Mouse (Mus musculus): ENCODE measurements at regions not wholly inside any gene's neighbourhood (a gene's known extent, or its start where the extent isn't known, plus 50 kb on each side); places are given as distances from the start of the nearest gene placed in this dataset.

DNA sequence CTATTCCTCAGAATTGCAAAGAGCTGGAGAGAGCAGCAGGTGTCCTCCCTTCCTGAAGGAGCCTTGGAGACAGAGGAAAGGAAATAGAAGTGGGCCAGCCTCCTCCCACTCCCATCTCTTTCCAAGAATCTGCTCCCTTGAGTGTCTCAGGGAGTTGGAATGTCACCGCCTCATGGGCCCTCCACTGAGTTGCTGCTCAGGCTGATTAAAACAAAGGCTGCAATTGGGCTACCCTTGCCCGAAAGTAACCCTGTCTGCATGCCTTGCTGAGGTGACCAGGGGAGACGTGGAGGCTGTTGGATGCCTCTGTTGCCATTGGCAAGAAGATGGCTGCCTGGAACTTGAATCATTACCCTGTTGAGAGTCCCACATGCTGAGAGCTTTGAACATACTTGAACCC lies 59.7 kb upstream of the Abca1 start:
- peak; percentile 45 for ATAC-seq (ENCODE audit: low TSS enrichment)

- peak; percentile 42 for ATAC-seq (ENCODE audit: low TSS enrichment)
Measured at GRCm38 (mm10) chr4:53218752-53219151, 59.1 kb upstream of the Abca1 start.

DNA sequence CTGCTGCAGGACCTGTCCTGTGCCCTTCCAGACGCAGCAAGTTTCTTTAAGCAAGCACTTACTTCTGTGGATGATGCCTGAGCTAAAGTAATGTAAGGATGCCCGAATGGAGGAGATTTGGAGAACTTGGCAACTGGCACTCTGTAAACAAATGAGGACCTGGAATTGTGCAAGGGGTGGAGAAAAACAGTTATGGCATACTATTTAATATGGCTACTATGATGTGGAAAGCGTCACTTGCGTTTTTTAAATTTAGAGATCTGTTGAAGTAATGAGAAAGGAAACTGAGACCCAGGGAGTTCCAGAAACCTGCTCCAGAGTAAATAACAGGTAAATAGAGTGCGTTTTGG lies 58.6 kb upstream of the Abca1 start:
- ATAC-seq (ENCODE audit: low TSS enrichment), result no peak

- ATAC-seq (ENCODE audit: low TSS enrichment), result peak; percentile 89
Measured at GRCm38 (mm10) chr4:53217608-53218290, 58.1 kb upstream of the Abca1 start.

DNA sequence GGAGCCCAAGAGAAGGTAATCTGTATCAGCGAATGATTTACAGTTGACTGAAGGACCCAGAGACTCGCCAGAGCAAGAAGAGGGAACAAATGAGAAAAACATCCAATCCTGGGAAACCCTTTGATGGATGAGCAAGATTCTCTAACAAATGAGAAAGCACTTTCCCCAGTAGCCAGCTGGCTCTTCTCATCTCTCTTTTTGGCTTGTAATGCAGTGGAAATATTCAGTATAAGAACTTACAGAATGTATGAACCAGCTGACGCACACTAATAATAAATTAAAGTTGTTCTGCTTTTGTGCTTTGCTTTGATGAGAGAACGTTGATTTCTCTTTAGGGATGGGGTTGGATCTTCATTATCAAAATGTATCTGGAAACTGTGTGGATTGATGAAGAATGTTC lies 52.8 kb upstream of the Abca1 start:
- ATAC-seq (ENCODE audit: low TSS enrichment), result no peak

- no peak for ATAC-seq (ENCODE audit: low TSS enrichment)
Measured at GRCm38 (mm10) chr4:53210685-53211084, 51.0 kb upstream of the Abca1 start.

Data from frontal cortex, adult (tissue).